Mouse (Mus musculus) myocyte (in vitro differentiated cells): ENCODE results near the gene Pusl1.

Experiments
- CEBPB ChIP-seq: IDR thresholded peaks from 2 replicates; pipeline ENCODE4 v1.6.1; 2011; ENCODE audit warnings: mild to moderate bottlenecking, moderate library complexity; ENCODE audit not compliant: poor library complexity, insufficient read depth, severe bottlenecking
- E2F4 ChIP-seq: IDR thresholded peaks from one replicate; pipeline ENCODE4 v1.6.1; 2011; ENCODE audit warnings: mild to moderate bottlenecking, control low read depth, moderate library complexity; ENCODE audit not compliant: insufficient read depth
- MAX ChIP-seq: IDR thresholded peaks from one replicate; pipeline ENCODE4 v1.6.1; 2011; ENCODE audit warnings: low read depth, mild to moderate bottlenecking, control low read depth
- MYOD1 ChIP-seq, 3 experiments: IDR thresholded peaks; one replicate each; pipeline ENCODE4 v1.6.1; 2011; ENCODE audit warnings: control low read depth in 2 of 3, low read depth in 2 of 3, mild to moderate bottlenecking in 2 of 3, moderate library complexity in 1 of 3; ENCODE audit not compliant: insufficient read length in 2 of 3, control insufficient read depth in 1 of 3
- POLR2A ChIP-seq: IDR thresholded peaks from one replicate; pipeline ENCODE4 v1.6.1; 2011; ENCODE audit warnings: low read depth, mild to moderate bottlenecking, control low read depth, moderate library complexity; ENCODE audit not compliant: insufficient read length
- POLR2AphosphoS2 ChIP-seq: IDR thresholded peaks from one replicate; pipeline ENCODE4 v1.6.1; 2011; ENCODE audit warnings: low read depth, control low read depth; ENCODE audit not compliant: insufficient read length
- SRF ChIP-seq: IDR thresholded peaks from one replicate; pipeline ENCODE4 v1.6.1; 2011; ENCODE audit warnings: low read depth; ENCODE audit not compliant: control insufficient read depth, insufficient read length
- TCF12 ChIP-seq: IDR thresholded peaks from one replicate; pipeline ENCODE4 v1.6.1; 2011; ENCODE audit warnings: mild to moderate bottlenecking, control low read depth; ENCODE audit not compliant: poor library complexity, insufficient read depth, severe bottlenecking
- TCF3 ChIP-seq: IDR thresholded peaks from one replicate; pipeline ENCODE4 v1.6.1; 2011; ENCODE audit warnings: low read depth, control low read depth; ENCODE audit not compliant: insufficient read length
- USF1 ChIP-seq: IDR thresholded peaks from one replicate; pipeline ENCODE4 v1.6.1; 2011; ENCODE audit warnings: low read depth, mild to moderate bottlenecking, control low read depth, moderate library complexity

DNA sequence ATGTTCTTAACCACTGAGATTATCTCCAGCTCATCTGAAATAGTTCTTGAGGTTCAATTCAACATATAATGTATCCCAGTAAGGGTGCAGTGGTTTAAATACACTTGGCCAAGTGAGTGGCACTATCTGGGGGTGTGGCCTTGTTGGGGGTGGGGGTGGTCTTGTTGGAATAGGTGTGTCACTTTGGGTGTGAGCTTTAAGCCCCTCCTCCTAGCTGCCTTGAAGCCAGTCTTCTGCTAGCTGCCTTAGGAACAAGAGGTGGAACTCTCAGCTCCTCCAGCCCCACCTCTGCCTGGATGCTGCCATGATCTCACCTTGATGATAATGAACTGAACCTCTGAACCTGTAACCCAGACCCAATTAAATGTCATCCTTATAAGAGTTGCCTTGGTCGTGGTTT lies 40.5 kb upstream of the Pusl1 start:
- TF ChIP-seq POLR2A (no peak), MAX (no peak), POLR2AphosphoS2 (no peak), USF1 (no peak), CEBPB (no peak), SRF (no peak), TCF12 (no peak), MYOD1 (IDR thresholded peaks at IDR 0.05; ENCODE audit: control insufficient read depth in 1 of 3, insufficient read length in 2 of 3, low read depth in 2 of 3) (no peak), E2F4 (no peak), TCF3 (no peak)
